Mouse (Mus musculus): ENCODE measurements around the gene Impad1.
A peak's percentile ranks its signal among the peaks of the same experiment; 100 is the strongest.

The Impad1 gene

DNA sequence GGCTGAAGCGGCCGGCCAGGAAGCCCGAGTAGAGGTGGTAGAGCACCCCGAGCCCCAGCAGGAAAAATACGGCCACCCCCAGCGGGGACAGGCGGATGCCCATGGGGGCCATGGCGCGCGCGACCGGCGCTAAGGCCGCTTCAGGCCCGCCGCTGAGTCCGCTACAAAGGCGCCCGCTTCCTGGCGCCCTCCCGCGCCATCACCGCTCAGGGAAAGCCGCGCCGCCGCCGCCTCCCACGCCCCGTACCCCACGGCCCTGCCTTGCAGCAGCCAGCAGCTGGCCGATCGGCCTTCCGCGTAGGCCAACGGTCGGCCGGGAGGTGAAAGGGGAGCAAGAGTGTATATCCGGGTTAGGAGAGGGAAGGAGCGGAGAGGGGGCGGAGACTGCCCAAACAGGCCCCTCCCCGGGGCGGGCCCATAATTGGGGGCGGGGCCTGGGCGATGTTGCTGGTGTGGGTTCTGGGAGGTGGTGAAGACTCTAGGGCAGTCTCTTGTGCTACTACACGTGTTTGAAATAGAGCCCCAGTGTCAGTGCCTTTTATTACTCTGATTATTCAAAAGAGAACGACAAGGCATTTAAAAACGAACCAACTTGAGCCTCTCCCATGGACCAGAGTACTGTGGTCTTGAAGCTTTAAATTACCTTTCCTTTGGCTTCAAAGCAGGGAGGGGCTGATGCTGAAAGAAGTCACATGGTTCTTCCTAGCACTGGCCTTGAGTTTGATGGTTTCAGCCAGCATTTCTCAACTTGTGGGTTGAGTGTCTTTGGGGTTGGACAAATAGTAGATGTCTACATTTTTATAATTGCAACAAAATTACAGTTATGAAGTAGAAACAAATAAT, at the start of gene Impad1:
Gene Impad1, minus strand, starts transcription at position 364 of the 843 bp plus-strand sequence.
- peak; percentile 70 to 80 for DNase-seq (ENCODE audit: low spot score in 2 of 2)

DNA sequence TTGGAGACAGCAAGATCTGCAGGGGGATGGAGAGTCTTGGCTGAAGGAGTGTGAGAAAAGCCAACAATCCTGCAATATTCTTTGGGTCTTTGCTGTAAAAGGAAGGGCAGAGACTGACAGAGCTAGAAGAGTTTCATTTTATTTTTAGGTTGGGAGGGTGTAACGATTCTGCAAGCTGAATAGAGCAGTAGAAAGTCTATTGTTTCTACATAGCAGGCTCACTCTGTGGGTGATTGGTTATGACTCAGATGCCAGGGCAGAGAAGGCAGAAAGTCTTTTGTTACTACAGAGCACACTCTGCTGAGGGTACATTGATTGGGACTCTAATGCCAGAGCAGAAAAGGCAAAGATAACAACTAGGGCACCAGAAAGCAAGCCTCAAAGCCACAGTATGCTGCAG, 47.0 kb upstream of the Impad1 start:
- no peak for DNase-seq (ENCODE audit: low spot score in 2 of 2)

GRCm38 (mm10) chr4:4833789-4834295, 40.7 kb upstream of the Impad1 start:
- DNase-seq (ENCODE audit: low spot score in 2 of 2): no peak

DNA sequence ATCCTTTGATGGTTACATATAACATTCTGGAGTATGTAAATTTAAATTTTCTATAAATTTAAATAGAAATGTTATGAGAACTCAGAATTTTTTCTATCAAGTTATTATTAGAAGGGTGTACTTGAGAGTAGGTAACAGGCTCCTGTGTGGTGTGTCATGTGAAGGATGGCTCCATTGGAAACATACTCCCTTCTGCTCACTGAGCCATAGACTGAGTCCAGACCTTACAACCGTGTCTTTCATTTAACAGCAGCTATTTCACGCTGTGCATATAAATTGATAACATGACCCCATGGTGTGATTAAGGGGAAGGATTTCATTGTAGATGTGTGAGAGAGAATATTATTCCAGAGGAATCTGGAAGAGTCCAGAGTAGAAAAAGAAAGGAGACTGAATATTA, 35.0 kb upstream of the Impad1 start:
- DNase-seq (ENCODE audit: low spot score in 2 of 2): no peak

- no peak for DNase-seq (ENCODE audit: low spot score in 2 of 2)
Measured at GRCm38 (mm10) chr4:4822119-4822518, 29.0 kb upstream of the Impad1 start.

- DNase-seq (ENCODE audit: low spot score in 2 of 2): peak; percentile 31 to 32
Measured at GRCm38 (mm10) chr4:4792141-4792991, 789 bp downstream of the Impad1 start.

DNA sequence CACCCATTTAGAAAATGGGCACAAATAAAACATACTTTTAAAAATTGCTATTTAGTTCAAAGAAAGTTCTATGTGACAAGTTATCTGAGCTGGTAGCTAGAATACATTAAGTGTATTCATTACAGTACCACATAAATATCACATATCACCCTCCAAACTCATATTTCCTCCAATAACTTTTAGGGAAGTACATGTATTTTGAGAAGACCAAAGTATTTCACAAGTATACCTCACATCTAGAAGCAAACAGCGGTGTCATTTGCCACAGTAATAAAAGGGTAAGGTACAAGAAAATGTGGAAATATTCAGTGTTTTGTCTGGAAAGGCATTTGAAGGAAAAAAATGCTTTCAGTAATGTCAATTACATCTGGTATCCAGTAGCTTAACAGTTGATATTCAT, 2.0 kb downstream of the Impad1 start:
- DNase-seq (ENCODE audit: low spot score in 2 of 2): no peak

DNA sequence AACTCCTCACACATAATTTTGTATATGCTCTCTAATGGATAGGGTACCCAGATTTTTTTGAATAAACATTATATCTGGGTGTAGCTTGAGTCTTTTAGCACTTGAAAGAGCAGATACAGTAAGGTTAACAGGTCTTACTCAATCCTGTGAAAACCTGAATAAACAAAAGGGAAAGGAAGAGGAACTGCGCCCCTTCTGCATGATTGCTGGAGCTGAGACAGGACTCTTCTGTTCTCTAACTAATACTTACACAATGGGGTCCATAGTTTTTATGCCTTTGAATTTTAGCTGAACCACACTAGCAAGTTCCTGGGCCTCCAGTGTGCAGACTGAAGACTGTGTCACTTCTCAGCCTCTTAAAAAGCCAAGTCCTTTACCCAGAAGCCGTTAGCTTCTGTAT, 8.0 kb downstream of the Impad1 start:
- no peak for DNase-seq (ENCODE audit: low spot score in 2 of 2)

GRCm38 (mm10) chr4:4784305-4784704, 8.8 kb downstream of the Impad1 start:
- no peak for DNase-seq (ENCODE audit: low spot score in 2 of 2)

GRCm38 (mm10) chr4:4783686-4783957, 9.5 kb downstream of the Impad1 start:
- DNase-seq (ENCODE audit: low spot score in 2 of 2): no peak

DNA sequence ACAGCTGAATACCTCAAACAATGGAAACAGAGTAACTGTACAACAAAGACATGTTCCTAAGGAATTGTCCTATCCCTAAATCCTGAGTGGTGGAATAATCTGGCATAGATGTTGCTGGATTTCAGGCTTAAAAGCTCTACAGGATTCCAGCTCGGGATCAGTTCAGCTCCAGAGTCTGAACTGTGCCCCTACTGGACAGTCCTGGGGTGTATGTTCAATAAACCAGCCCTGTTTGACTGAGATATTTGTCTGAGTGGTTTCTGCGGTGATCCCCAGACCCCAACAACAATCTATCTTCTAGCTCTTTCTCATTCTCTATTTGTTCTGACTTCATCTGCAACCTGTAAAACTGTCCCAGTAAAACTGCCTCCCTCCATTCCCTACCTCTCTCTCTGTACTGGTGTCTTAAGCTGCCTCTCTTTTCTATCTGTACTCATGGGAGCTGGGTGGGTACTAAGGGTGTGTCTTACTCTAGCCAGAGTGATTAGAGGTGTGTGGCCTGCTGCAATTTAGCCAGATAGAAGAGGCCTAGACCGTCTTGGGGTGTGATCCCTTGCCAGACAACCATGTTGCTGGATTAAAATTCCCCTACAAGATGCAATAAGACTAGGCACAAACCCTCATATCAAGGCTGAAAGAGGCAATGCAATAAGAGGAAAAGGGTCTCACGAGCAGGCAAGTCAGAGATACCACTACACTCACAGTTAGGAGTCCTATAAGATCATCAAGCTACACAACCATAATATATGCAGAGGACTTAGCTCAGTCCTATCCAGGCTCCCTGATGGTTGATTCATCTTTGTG, 10.1 kb downstream of the Impad1 start:
- no peak for DNase-seq (ENCODE audit: low spot score in 2 of 2)

- no peak for DNase-seq (ENCODE audit: low spot score in 2 of 2)
Measured at GRCm38 (mm10) chr4:4779265-4779770, 13.8 kb downstream of the Impad1 start.

GRCm38 (mm10) chr4:4771523-4772114, 21.5 kb downstream of the Impad1 start:
- no peak for DNase-seq (ENCODE audit: low spot score in 2 of 2)

DNA sequence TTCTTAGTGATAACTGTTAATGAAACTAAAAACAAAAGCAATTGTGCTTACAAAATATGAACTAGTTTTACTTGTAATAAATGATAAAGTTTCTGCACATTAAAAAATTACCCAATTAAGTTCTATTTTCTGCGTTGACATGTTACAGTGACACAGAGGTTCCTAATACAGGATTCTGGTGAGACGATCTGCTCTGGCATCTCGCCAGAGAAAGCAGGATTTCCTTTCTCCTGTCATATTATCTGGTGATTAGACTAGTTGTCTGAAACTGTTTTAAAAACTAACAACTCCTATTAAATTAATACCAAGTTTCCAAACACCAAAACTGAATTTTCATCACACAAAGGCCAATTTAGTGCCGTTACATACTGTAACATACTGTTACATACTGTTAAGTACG, 27.3 kb downstream of the Impad1 start:
- no peak for DNase-seq (ENCODE audit: low spot score in 2 of 2)

- DNase-seq (ENCODE audit: low spot score in 2 of 2): no peak
Measured at GRCm38 (mm10) chr4:4758376-4758775, 34.8 kb downstream of the Impad1 start.

GRCm38 (mm10) chr4:4729427-4729826, 63.7 kb downstream of the Impad1 start:
- no peak for DNase-seq (ENCODE audit: low spot score in 2 of 2)

DNA sequence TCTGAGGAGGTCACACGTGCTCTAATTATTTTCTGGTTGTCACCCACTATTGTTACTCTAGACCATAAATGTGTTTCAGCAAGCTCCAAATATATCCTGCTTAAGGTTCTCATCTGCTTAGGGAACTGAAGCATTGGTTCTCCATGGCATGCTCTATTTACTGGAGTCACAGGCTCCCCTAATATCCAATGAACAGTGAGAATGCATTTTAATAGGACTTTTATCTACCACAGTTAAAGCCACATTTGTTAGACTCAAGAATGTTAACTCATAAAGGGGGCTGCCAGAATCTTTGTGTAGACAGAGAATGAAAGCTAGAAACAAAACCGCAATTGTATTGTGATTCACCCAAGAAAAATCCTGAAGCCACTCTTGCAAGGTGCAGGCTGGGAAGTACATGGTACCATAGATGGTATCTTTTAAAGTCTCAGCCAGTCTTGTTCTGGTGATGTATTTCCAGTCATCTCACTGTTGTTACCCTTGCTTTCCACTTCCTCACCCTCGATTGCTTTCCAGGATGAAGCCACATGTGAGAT, 66.8 kb downstream of the Impad1 start:
- DNase-seq (ENCODE audit: low spot score in 2 of 2): no peak

DNA sequence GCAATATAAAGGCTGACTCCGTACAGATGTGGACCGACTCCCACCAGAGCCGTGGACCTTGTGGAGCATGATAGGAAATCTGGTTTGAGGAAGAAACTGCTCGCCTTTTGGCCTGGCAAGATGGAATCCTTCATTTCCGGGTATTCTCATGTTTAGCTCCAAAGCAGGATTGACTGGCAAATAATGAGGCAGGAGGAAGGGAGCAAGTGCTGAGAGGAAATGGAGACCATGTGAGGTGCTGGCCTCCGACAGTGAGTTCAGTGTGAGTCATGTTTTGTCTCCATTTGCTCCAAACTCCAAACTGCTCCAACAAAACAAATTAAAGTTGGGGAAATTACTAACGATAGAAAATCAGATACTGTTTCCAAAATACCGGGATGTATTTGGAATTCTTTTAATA, 69.3 kb downstream of the Impad1 start:
- no peak for DNase-seq (ENCODE audit: low spot score in 2 of 2)

- no peak for DNase-seq (ENCODE audit: low spot score in 2 of 2)
Measured at GRCm38 (mm10) chr4:4722081-4722480, 71.1 kb downstream of the Impad1 start.

- no peak for DNase-seq (ENCODE audit: low spot score in 2 of 2)
Measured at GRCm38 (mm10) chr4:4717763-4718347, 75.3 kb downstream of the Impad1 start.
